Mouse (Mus musculus): Measurements from ENCODE around the gene Rgsl1. TPM values are rescaled to one million over a fixed set of nuclear protein-coding genes. Genes with fewer than 3 reads are reported as not detected.
A peak's percentile ranks its signal among the peaks of the same experiment; 100 is the strongest.
"Not testable (repeated sequence)": the region's sequence is repeated elsewhere in the genome, so short reads cannot be mapped to it uniquely, and the experiment has no call there.

The Rgsl1 gene
- not detected in 2 replicates for polyA plus RNA-seq (2016; fragmentation: Nextera tagmentation; extraction: Ambion mirVana)

DNA sequence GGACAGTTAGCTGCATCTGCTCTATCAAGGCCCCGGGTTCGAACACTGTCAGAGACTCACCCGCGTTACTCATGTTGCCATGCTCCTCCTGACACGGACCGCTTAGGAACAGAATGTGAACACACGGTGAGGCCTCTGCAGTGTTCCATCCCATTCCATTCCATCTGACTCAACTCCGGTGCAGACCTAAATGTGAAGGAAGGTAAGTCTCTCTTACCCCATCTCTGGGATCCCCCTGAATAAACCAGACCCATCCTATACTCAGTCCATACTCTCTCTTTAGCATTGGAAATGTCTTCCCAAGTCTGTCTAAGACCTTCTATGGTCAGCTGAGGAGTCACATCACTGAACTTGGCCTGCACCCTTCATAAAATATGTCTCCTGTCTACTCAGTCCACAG, at the start of gene Rgsl1:
Rgsl1 (minus strand) TSS at position 101 of the 400 bp plus-strand sequence.
- Histone ChIP-seq H3K27me3 (no peaks in the 10 kb centered on the region), H3K27ac (replicated peaks) (no peak within 1 kb of the TSS), H3K9me3 (no peaks in the 10 kb centered on the region), H3K4me1 (no peaks in the 10 kb centered on the region), H3K9ac (replicated peaks) (no peak within 1 kb of the TSS), H3K4me2 (replicated peaks) (no peak within 1 kb of the TSS), H3K4me3 (no peak within 1 kb of the TSS), H3K36me3 (no peaks in the 10 kb centered on the region)
- no peak for ATAC-seq (ENCODE audit: low FRiP score, low read depth)
- WGBS: 93% methylated on average over 8 of the region's 8 CpGs

DNA sequence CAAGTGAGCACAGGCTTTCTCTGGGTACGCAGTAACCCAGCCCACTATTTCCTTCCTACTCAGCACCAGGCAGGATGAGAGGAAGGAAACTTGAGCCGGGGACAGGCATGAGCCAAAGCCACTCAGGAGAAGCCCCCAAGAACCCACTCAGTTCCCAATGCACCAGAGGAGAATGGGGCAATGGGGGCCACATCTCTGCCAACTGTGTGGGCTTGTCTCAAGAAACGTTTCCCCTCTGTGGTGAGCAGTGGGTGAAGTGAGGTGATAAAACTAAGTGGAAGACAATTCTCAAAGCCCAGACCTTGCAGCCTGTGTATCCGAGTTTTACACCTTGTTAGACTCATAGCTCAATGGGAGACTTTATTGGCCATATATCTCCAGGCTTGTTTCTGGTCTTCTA, 47.5 kb upstream of the Rgsl1 start, which contains the start of gene Teddm1a:
Teddm1a (plus strand) TSS at position 301 of the 400 bp plus-strand sequence.
- H3K36me3 ChIP-seq: no peaks in the 10 kb centered on the region
- H3K27ac ChIP-seq (replicated peaks): no peak within 1 kb of the TSS
- 0 out of 2 replicates have a peak, but pooled peaks cover 3% of the 10 kb centered on the region for H3K4me1 ChIP-seq
- no peak within 1 kb of the TSS for H3K4me2 ChIP-seq (replicated peaks)
- ATAC-seq (ENCODE audit: low FRiP score, low read depth): no peak
- H3K4me3 ChIP-seq: no peak within 1 kb of the TSS
- H3K9me3 ChIP-seq: no peaks in the 10 kb centered on the region
- WGBS: 83% methylated on average over 4 of the region's 4 CpGs
- H3K27me3 ChIP-seq: peaks cover 8% of the 10 kb centered on the region
- no peak within 1 kb of the TSS for H3K9ac ChIP-seq (replicated peaks)

DNA sequence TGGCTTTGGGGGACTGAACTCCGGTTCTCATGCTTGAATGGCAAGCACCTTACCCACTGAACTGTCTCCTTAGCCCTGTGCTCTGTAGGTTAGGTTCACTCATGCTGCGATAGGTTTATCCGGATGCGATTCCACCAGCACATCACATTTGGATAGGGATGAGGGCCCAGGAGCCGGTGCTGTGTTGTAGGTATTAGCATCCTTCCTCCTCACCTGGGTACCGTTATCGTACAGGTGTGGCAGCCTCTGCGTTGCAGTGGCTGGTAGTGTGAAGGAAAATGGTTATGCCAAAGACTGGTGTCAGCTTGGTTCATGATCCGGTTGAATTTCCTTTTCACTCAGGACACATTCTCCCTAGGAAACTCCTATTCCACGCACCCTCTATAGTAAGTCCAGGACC, 46.2 kb upstream of the Rgsl1 start:
- no peak for ATAC-seq (ENCODE audit: low FRiP score, low read depth)
- Histone ChIP-seq H3K9ac (replicated peaks) (no peak overlapping the region), H3K4me2 (replicated peaks) (no peak overlapping the region), H3K4me3 (no peak overlapping the region), H3K36me3 (no peaks in the 10 kb centered on the region), H3K9me3 (no peaks in the 10 kb centered on the region), H3K27me3 (peaks cover 5% of the 10 kb centered on the region; the same call in 1 of the 2 replicates), H3K4me1 (0 out of 2 replicates have a peak, but pooled peaks cover 4% of the 10 kb centered on the region), H3K27ac (replicated peaks) (no peak overlapping the region)
- WGBS: 93% methylated on average over 10 of the region's 10 CpGs

- no peak overlapping the region for H3K4me2 ChIP-seq (replicated peaks)
- ATAC-seq (ENCODE audit: low FRiP score, low read depth): peak; percentile 52; the same call in 1 of the 2 replicates
- H3K9me3 ChIP-seq: no peaks in the 10 kb centered on the region
- H3K27me3 ChIP-seq: no peaks in the 10 kb centered on the region
- H3K36me3 ChIP-seq: no peaks in the 10 kb centered on the region
- 0 out of 2 replicates have a peak overlapping the region, but pooled peaks have one; percentile 10 for H3K27ac ChIP-seq (replicated peaks)
- H3K4me3 ChIP-seq: no peak overlapping the region
- no peak overlapping the region for H3K9ac ChIP-seq (replicated peaks)
- 34% methylated on average over 17 of the region's 17 CpGs for WGBS
- H3K4me1 ChIP-seq: 0 out of 2 replicates have a peak, but pooled peaks cover 3% of the 10 kb centered on the region
Observed at GRCm38 (mm10) chr1:153886024-153886633, 42.2 kb upstream of the Rgsl1 start.

DNA sequence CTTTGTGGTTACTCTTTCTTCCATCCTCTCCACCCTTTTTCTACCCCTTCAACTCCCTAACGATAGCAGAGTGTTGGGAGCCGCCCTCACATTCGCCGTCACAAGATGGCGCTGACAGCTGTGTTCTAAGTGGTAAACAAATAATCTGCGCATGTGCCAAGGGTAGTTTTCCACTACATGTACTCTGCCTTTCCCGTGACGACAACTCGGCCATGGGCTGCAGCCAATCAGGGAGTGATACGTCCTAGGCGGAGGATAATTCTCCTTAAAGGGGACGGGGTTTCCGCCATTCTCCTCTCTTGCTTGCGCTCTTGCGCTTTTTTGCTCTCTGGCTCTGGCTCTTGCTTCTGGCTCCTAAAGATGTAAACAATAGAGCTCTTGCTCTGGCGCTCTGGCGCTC, 36.4 kb upstream of the Rgsl1 start:
- not testable (repeated sequence) for H3K4me2 ChIP-seq (replicated peaks); H3K4me3 ChIP-seq; H3K4me1 ChIP-seq; H3K36me3 ChIP-seq; H3K27ac ChIP-seq (replicated peaks); ATAC-seq (ENCODE audit: low FRiP score, low read depth); H3K9ac ChIP-seq (replicated peaks); H3K9me3 ChIP-seq; H3K27me3 ChIP-seq
- 96% methylated on average over 17 of the region's 17 CpGs for WGBS

DNA sequence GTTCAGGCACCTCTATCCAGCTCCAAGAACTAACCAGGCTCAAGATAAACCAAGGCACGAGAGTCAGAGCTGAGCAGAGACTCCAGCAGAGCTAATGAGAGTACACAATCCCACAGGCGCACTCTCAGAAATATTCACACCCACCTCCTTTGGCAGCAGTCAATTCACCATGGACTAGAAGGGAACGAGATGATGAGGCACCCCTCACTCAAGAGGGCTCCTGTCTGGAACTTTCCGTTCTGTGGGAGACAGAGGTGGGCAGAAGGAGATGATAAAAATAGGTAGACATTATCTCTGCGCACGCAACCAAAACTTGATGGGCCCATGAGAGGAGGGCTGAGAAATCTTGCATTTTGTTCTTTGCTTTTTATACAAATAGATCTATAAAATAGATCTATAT, 30.1 kb upstream of the Rgsl1 start, which contains the start of gene Teddm1b:
Teddm1b (plus strand) TSS at position 301 of the 400 bp plus-strand sequence.
- no peak within 1 kb of the TSS for H3K9ac ChIP-seq (replicated peaks)
- H3K27ac ChIP-seq (replicated peaks): no peak within 1 kb of the TSS
- H3K9me3 ChIP-seq: no peaks in the 10 kb centered on the region
- no peak within 1 kb of the TSS for H3K4me3 ChIP-seq
- H3K27me3 ChIP-seq: no peaks in the 10 kb centered on the region
- H3K36me3 ChIP-seq: no peaks in the 10 kb centered on the region
- H3K4me1 ChIP-seq: no peaks in the 10 kb centered on the region
- ATAC-seq (ENCODE audit: low FRiP score, low read depth): no peak
- 91% methylated on average over 6 of the region's 6 CpGs for WGBS
- H3K4me2 ChIP-seq (replicated peaks): no peak within 1 kb of the TSS

DNA sequence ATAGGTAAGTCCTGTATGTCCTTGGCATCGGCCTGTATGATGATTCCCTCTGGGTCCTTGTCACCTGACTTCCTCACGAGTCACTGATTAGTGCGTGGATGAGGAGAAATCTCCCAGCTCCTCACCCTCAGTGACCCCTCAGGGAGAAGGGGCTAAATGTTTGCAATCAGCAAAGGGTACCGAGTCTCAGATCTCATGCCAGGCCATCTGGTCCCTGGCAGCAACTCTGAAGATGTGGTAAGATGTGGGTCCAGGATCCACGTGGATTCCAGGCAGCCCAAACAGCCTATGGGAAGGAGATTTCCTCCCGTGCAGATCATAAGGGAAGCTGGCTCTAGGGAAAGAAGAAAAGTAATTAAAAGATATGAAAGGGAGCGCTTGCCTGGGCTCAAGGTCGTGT, 12.0 kb upstream of the Rgsl1 start:
- Histone ChIP-seq H3K9me3 (no peaks in the 10 kb centered on the region), H3K27me3 (no peaks in the 10 kb centered on the region), H3K4me2 (replicated peaks) (no peak overlapping the region), H3K36me3 (no peaks in the 10 kb centered on the region), H3K4me1 (no peaks in the 10 kb centered on the region), H3K4me3 (no peak overlapping the region), H3K27ac (replicated peaks) (no peak overlapping the region), H3K9ac (replicated peaks) (no peak overlapping the region)
- 81% methylated on average over 8 of the region's 8 CpGs for WGBS
- no peak for ATAC-seq (ENCODE audit: low FRiP score, low read depth)

DNA sequence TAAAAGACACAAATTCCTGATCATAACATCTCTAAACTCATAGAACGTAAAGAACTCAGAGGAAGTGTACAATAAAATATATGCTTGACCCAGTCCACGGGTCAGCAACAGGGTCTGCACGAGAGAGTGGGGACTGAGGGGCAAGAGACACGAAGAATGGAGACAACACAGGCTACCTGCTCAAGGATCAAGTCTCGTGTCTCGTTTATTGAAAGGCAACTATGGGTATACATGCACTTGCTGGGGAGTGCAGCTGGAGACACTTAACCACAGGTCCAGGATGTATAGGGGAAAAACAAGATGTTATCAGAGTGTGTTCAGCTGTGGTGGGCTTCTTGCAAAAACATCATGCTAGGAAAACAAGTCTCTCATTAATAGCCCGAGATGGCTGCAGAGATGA, 8.8 kb upstream of the Rgsl1 start:
- H3K36me3 ChIP-seq; H3K4me2 ChIP-seq (replicated peaks); H3K27ac ChIP-seq (replicated peaks); H3K9ac ChIP-seq (replicated peaks); H3K27me3 ChIP-seq; H3K9me3 ChIP-seq; H3K4me1 ChIP-seq; ATAC-seq (ENCODE audit: low FRiP score, low read depth); H3K4me3 ChIP-seq: not testable (repeated sequence)
- 83% methylated on average over 7 of the region's 7 CpGs for WGBS

DNA sequence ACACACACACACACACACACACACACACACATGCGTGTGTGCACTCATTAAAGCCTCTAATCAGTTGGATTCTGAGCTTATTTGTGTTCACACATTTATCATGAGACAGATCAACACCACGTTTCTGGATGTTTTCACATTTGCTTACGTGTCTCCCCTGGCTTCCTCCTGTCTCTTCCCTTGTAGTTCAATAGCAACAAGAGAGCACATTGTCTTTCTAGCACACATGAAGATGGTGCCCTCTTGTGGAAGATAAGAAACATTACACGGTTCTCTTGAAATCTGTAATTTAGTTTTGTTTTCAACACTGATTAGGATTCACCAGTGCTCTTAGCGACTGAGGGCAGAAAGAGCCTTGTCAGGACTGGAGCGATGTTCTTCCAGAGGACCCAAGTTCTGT, 2.9 kb upstream of the Rgsl1 start:
- 37% methylated on average over 6 of the region's 6 CpGs for WGBS
- Histone ChIP-seq H3K9me3 (no peaks in the 10 kb centered on the region), H3K36me3 (no peaks in the 10 kb centered on the region), H3K27ac (replicated peaks) (no peak overlapping the region), H3K27me3 (no peaks in the 10 kb centered on the region), H3K9ac (replicated peaks) (no peak overlapping the region), H3K4me1 (no peaks in the 10 kb centered on the region), H3K4me3 (no peak overlapping the region), H3K4me2 (replicated peaks) (no peak overlapping the region)
- ATAC-seq (ENCODE audit: low FRiP score, low read depth): no peak

- Histone ChIP-seq H3K4me1 (no peaks in the 10 kb centered on the region), H3K36me3 (no peaks in the 10 kb centered on the region), H3K4me3 (no peak overlapping the region), H3K27ac (replicated peaks) (no peak overlapping the region), H3K9me3 (no peaks in the 10 kb centered on the region), H3K4me2 (replicated peaks) (no peak overlapping the region), H3K9ac (replicated peaks) (no peak overlapping the region), H3K27me3 (no peaks in the 10 kb centered on the region)
- WGBS: 93% methylated on average over 7 of the region's 7 CpGs
- no peak for ATAC-seq (ENCODE audit: low FRiP score, low read depth)
Observed at GRCm38 (mm10) chr1:153846420-153846819, 2.5 kb upstream of the Rgsl1 start.

- Histone ChIP-seq H3K4me2 (replicated peaks) (no peak overlapping the region), H3K4me3 (no peak overlapping the region), H3K4me1 (no peaks in the 10 kb centered on the region), H3K27ac (replicated peaks) (no peak overlapping the region), H3K9ac (replicated peaks) (no peak overlapping the region), H3K9me3 (no peaks in the 10 kb centered on the region), H3K27me3 (no peaks in the 10 kb centered on the region), H3K36me3 (no peaks in the 10 kb centered on the region)
- 90% methylated on average over 11 of the region's 11 CpGs for WGBS
- ATAC-seq (ENCODE audit: low FRiP score, low read depth): no peak
Observed at GRCm38 (mm10) chr1:153842121-153842740, 1.7 kb downstream of the Rgsl1 start.

GRCm38 (mm10) chr1:153836036-153836435, 7.9 kb downstream of the Rgsl1 start:
- H3K27me3 ChIP-seq: no peaks in the 10 kb centered on the region
- no peak overlapping the region for H3K4me2 ChIP-seq (replicated peaks)
- H3K36me3 ChIP-seq: no peaks in the 10 kb centered on the region
- no peak for ATAC-seq (ENCODE audit: low FRiP score, low read depth)
- H3K27ac ChIP-seq (replicated peaks): no peak overlapping the region
- H3K9ac ChIP-seq (replicated peaks): no peak overlapping the region
- no peaks in the 10 kb centered on the region for H3K9me3 ChIP-seq
- H3K4me1 ChIP-seq: no peaks in the 10 kb centered on the region
- 90% methylated on average over 4 of the region's 4 CpGs for WGBS
- H3K4me3 ChIP-seq: no peak overlapping the region

All from midbrain, embryonic 12.5 days (tissue).